Mouse (Mus musculus): ENCODE measurements around the gene Galnt16. TPM values are rescaled to one million over a fixed set of nuclear protein-coding genes. Genes with fewer than 3 reads are reported as not detected.

The Galnt16 gene
- polyA plus RNA-seq, 1 experiment from 2014 or later: 6.0 TPM

- 86% methylated on average over 4 of the region's 4 CpGs for WGBS
- Histone ChIP-seq H3K4me3 (ENCODE audit: low read length) (no peak overlapping the region), H3K27me3 (ENCODE audit: control insufficient read depth, insufficient read depth, low read length) (no peaks in the 10 kb centered on the region)
Measured at GRCm38 (mm10) chr12:80595566-80595965, 77.5 kb downstream of the Galnt16 start.

DNA sequence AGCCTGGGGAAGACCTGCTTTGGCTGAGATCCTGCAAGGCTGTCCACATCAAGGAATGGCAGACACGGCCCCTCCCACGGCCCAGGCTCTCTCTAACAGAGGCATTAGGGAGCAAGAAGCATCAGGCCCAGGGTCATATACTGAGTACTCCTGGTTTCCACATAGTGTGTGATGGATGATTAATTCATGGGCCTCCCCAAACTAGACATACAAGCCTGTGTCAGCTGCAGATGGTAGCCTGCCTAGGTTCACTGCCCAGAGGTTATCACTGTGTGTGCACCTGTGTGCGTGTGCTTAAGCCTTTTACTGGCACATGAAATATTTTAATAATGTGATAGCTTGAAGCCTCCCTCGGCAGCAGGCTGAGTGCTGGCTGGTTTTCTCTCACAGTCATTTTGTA lies 77.9 kb downstream of the Galnt16 start:
- WGBS: 76% methylated on average over 4 of the region's 4 CpGs
- Histone ChIP-seq H3K4me2 (ENCODE audit: low read depth, low read length) (no peak overlapping the region), H3K27ac (ENCODE audit: low read length) (no peak overlapping the region), H3K36me3 (ENCODE audit: control insufficient read depth, insufficient read depth) (no peaks in the 10 kb centered on the region), H3K9ac (ENCODE audit: low read length) (no peak overlapping the region), H3K4me1 (ENCODE audit: control insufficient read depth, insufficient read depth, low read length) (peaks cover 19% of the 10 kb centered on the region), H3K9me3 (replicated peaks; ENCODE audit: control insufficient read depth, low read length) (no peaks in the 10 kb centered on the region), H3K27me3 (ENCODE audit: control insufficient read depth, insufficient read depth, low read length) (no peaks in the 10 kb centered on the region), H3K4me3 (ENCODE audit: low read length) (no peak overlapping the region)
- ATAC-seq (replicated peaks; ENCODE audit: extremely low read depth, insufficient read depth, low FRiP score): no peak

More at GRCm38 (mm10) chr12:80595566-80595965, 77.5 kb downstream of the Galnt16 start:
- H3K27ac ChIP-seq (ENCODE audit: low read length): no peak overlapping the region
- no peak overlapping the region for H3K4me2 ChIP-seq (ENCODE audit: low read depth, low read length)
- H3K9ac ChIP-seq (ENCODE audit: low read length): no peak overlapping the region
- peaks cover 17% of the 10 kb centered on the region for H3K4me1 ChIP-seq (ENCODE audit: control insufficient read depth, insufficient read depth, low read length)
- H3K9me3 ChIP-seq (replicated peaks; ENCODE audit: control insufficient read depth, low read length): no peaks in the 10 kb centered on the region
- no peaks in the 10 kb centered on the region for H3K36me3 ChIP-seq (ENCODE audit: control insufficient read depth, insufficient read depth)
- no peak for ATAC-seq (replicated peaks; ENCODE audit: extremely low read depth, insufficient read depth, low FRiP score)

GRCm38 (mm10) chr12:80598236-80598635 lies 80.2 kb downstream of the Galnt16 start:
- Histone ChIP-seq H3K4me1 (ENCODE audit: control insufficient read depth, insufficient read depth, low read length) (peaks cover 23% of the 10 kb centered on the region), H3K36me3 (ENCODE audit: control insufficient read depth, insufficient read depth) (no peaks in the 10 kb centered on the region), H3K27me3 (ENCODE audit: control insufficient read depth, insufficient read depth, low read length) (no peaks in the 10 kb centered on the region), H3K27ac (ENCODE audit: low read length) (no peak overlapping the region), H3K4me2 (ENCODE audit: low read depth, low read length) (no peak overlapping the region), H3K4me3 (ENCODE audit: low read length) (no peak overlapping the region), H3K9me3 (replicated peaks; ENCODE audit: control insufficient read depth, low read length) (no peaks in the 10 kb centered on the region), H3K9ac (ENCODE audit: low read length) (no peak overlapping the region)
- 49% methylated on average over 7 of the region's 7 CpGs for WGBS
- no peak for ATAC-seq (replicated peaks; ENCODE audit: extremely low read depth, insufficient read depth, low FRiP score)

DNA sequence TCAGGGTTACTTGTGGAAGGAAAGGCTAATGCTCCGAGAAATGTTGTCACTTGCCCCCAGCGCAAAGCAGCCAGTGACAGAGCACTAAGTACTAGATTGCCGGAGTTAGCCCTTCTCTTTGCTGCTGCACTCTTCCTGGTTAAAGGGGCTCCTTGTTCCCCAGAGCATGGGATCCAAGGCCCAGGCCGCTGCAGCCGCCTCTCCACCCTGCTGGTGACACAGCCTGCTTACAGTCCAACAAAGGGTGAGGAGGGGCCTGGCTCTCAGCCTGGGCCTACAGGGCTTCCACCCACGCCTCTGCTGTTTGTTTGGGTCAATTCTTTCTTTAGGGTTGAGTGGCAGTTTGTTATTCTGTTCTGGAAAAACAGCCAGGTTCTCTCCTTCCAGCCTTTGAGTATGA lies 80.7 kb downstream of the Galnt16 start:
- Histone ChIP-seq H3K9ac (ENCODE audit: low read length) (no peak overlapping the region), H3K4me2 (ENCODE audit: low read depth, low read length) (no peak overlapping the region), H3K4me1 (ENCODE audit: control insufficient read depth, insufficient read depth, low read length) (peaks cover 28% of the 10 kb centered on the region), H3K9me3 (replicated peaks; ENCODE audit: control insufficient read depth, low read length) (no peaks in the 10 kb centered on the region), H3K27ac (ENCODE audit: low read length) (no peak overlapping the region), H3K36me3 (ENCODE audit: control insufficient read depth, insufficient read depth) (no peaks in the 10 kb centered on the region), H3K4me3 (ENCODE audit: low read length) (no peak overlapping the region), H3K27me3 (ENCODE audit: control insufficient read depth, insufficient read depth, low read length) (no peaks in the 10 kb centered on the region)
- no peak; the same call in 1 of the 2 replicates for ATAC-seq (replicated peaks; ENCODE audit: extremely low read depth, insufficient read depth, low FRiP score)
- WGBS: 57% methylated on average over 6 of the region's 6 CpGs

- peaks cover 31% of the 10 kb centered on the region for H3K4me1 ChIP-seq (ENCODE audit: control insufficient read depth, insufficient read depth, low read length)
- ATAC-seq (replicated peaks; ENCODE audit: extremely low read depth, insufficient read depth, low FRiP score): no peak
- H3K9ac ChIP-seq (ENCODE audit: low read length): no peak overlapping the region
- no peaks in the 10 kb centered on the region for H3K9me3 ChIP-seq (replicated peaks; ENCODE audit: control insufficient read depth, low read length)
- H3K36me3 ChIP-seq (ENCODE audit: control insufficient read depth, insufficient read depth): no peaks in the 10 kb centered on the region
- no peak overlapping the region for H3K4me2 ChIP-seq (ENCODE audit: low read depth, low read length)
- no peak overlapping the region for H3K27ac ChIP-seq (ENCODE audit: low read length)
- 83% methylated on average over 9 of the region's 9 CpGs for WGBS
- H3K27me3 ChIP-seq (ENCODE audit: control insufficient read depth, insufficient read depth, low read length): no peaks in the 10 kb centered on the region
- H3K4me3 ChIP-seq (ENCODE audit: low read length): no peak overlapping the region
Measured at GRCm38 (mm10) chr12:80601597-80602269, 83.7 kb downstream of the Galnt16 start.

- Histone ChIP-seq H3K4me3 (ENCODE audit: low read length) (no peak overlapping the region), H3K4me2 (ENCODE audit: low read depth, low read length) (no peak overlapping the region), H3K27ac (ENCODE audit: low read length) (no peak overlapping the region), H3K36me3 (ENCODE audit: control insufficient read depth, insufficient read depth) (no peaks in the 10 kb centered on the region), H3K27me3 (ENCODE audit: control insufficient read depth, insufficient read depth, low read length) (no peaks in the 10 kb centered on the region), H3K4me1 (ENCODE audit: control insufficient read depth, insufficient read depth, low read length) (peaks cover 31% of the 10 kb centered on the region), H3K9ac (ENCODE audit: low read length) (no peak overlapping the region), H3K9me3 (replicated peaks; ENCODE audit: control insufficient read depth, low read length) (no peaks in the 10 kb centered on the region)
- WGBS: 93% methylated on average over 5 of the region's 5 CpGs
- no peak for ATAC-seq (replicated peaks; ENCODE audit: extremely low read depth, insufficient read depth, low FRiP score)
Measured at GRCm38 (mm10) chr12:80602432-80602831, 84.4 kb downstream of the Galnt16 start.

DNA sequence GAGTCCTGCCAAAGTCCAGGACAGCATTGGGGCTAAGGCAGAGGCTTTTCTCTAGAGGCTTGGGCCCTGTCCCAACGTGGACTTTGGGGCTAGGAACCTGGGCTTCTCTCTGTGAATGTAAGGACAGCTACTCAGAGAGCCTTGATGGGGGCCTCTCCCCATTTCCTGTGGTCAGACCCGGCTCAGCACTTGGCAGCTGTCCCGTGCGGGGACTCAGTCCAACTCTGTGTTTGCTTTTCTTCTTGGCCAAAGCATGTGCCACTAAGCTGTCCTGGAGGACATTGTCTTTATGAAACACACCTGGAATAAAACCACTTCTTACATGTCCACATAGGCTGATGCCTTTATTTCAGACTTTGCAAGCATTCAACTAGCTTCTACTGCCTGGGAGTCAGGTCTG lies 85.5 kb downstream of the Galnt16 start:
- H3K4me3 ChIP-seq (ENCODE audit: low read length): no peak overlapping the region
- H3K27ac ChIP-seq (ENCODE audit: low read length): peak overlapping the region; percentile 46
- H3K9ac ChIP-seq (ENCODE audit: low read length): peak overlapping the region; percentile 5; the same call in 1 of the 2 replicates
- no peaks in the 10 kb centered on the region for H3K36me3 ChIP-seq (ENCODE audit: control insufficient read depth, insufficient read depth)
- peak; percentile 56 for ATAC-seq (replicated peaks; ENCODE audit: extremely low read depth, insufficient read depth, low FRiP score)
- no peak overlapping the region for H3K4me2 ChIP-seq (ENCODE audit: low read depth, low read length)
- WGBS: 8% methylated on average over 4 of the region's 4 CpGs
- peaks cover 29% of the 10 kb centered on the region for H3K4me1 ChIP-seq (ENCODE audit: control insufficient read depth, insufficient read depth, low read length)
- no peaks in the 10 kb centered on the region for H3K9me3 ChIP-seq (replicated peaks; ENCODE audit: control insufficient read depth, low read length)
- H3K27me3 ChIP-seq (ENCODE audit: control insufficient read depth, insufficient read depth, low read length): no peaks in the 10 kb centered on the region

DNA sequence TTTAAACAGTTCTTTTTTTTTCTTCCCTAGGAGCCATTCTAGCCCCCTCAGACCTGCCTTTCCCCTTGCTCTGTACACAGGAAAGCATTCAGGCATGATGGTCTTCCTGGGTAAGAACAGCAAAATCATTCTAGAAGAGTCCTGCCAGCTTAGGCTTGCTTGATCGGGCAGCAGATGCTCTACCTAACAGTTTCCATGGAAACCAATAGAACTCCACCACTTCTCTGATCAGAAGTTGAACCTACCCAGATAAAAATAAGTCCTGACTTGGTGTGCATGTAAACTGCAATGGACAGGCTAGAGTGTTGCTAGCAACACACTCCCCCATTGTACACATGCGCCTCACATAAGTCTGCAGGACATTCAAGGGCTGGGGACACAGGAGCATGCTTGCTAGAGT lies 86.1 kb downstream of the Galnt16 start:
- no peak for ATAC-seq (replicated peaks; ENCODE audit: extremely low read depth, insufficient read depth, low FRiP score)
- Histone ChIP-seq H3K9ac (ENCODE audit: low read length) (no peak overlapping the region), H3K9me3 (replicated peaks; ENCODE audit: control insufficient read depth, low read length) (no peaks in the 10 kb centered on the region), H3K27me3 (ENCODE audit: control insufficient read depth, insufficient read depth, low read length) (no peaks in the 10 kb centered on the region), H3K4me3 (ENCODE audit: low read length) (no peak overlapping the region), H3K4me1 (ENCODE audit: control insufficient read depth, insufficient read depth, low read length) (peaks cover 27% of the 10 kb centered on the region), H3K27ac (ENCODE audit: low read length) (no peak overlapping the region), H3K36me3 (ENCODE audit: control insufficient read depth, insufficient read depth) (no peaks in the 10 kb centered on the region), H3K4me2 (ENCODE audit: low read depth, low read length) (no peak overlapping the region)
- WGBS: 94% methylated on average over 2 of the region's 2 CpGs

DNA sequence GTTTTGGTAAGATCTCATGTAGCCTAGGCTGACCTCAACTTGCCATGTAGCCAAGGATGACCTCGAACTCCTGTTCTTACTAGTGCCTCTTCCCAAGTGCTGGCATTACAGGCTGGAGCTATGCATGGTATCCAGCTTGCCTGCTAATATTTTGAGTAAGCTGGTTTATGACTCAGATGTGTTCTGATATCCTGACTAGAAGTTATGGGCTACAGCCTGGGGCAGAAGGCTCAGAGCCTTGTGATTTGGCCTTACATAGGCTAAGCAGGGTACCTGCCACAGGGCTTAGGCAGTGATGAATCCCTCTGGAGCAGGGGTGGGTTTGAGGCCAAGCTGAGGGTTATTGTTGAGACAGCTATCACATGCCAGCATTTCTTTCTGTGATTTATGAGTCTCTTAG lies 90.5 kb downstream of the Galnt16 start:
- Histone ChIP-seq H3K27me3 (ENCODE audit: control insufficient read depth, insufficient read depth, low read length) (no peaks in the 10 kb centered on the region), H3K4me2 (ENCODE audit: low read depth, low read length) (no peak overlapping the region), H3K9ac (ENCODE audit: low read length) (no peak overlapping the region), H3K36me3 (ENCODE audit: control insufficient read depth, insufficient read depth) (no peaks in the 10 kb centered on the region), H3K4me3 (ENCODE audit: low read length) (no peak overlapping the region), H3K27ac (ENCODE audit: low read length) (no peak overlapping the region), H3K9me3 (replicated peaks; ENCODE audit: control insufficient read depth, low read length) (no peaks in the 10 kb centered on the region), H3K4me1 (ENCODE audit: control insufficient read depth, insufficient read depth, low read length) (peaks cover 16% of the 10 kb centered on the region)
- ATAC-seq (replicated peaks; ENCODE audit: extremely low read depth, insufficient read depth, low FRiP score): no peak
- 81% methylated on average over 1 of the region's 1 CpGs for WGBS

All from heart, embryonic 16.5 days (tissue).